Mouse (Mus musculus) embryonic facial prominence, embryonic 12.5 days (tissue): ENCODE data around the gene Igfbp7. TPM values are rescaled to one million over a fixed set of nuclear protein-coding genes. Genes with fewer than 3 reads are reported as not detected.

ENCODE experiments used
- ATAC-seq: fragments of 200-750 bp; cut with Nextera tagmentation; 2 replicates; pipeline ENCODE4 v1.8.0; 2017; ENCODE audit not compliant: insufficient number of reproducible peaks, insufficient read depth, low FRiP score, low TSS enrichment
- H3K27ac ChIP-seq: fragments of 300-500 bp; sonication (generic); 2 replicates; pipeline ENCODE4 v1.5.1; 2016; ENCODE audit warnings: mild to moderate bottlenecking
- H3K27me3 ChIP-seq: fragments of 300-500 bp; sonication (generic); 2 replicates; pipeline ENCODE4 v1.6.1; 2016; ENCODE audit warnings: mild to moderate bottlenecking, moderate library complexity
- H3K36me3 ChIP-seq: fragments of 300-500 bp; sonication (generic); 2 replicates; pipeline ENCODE4 v1.6.1; 2016; ENCODE audit warnings: mild to moderate bottlenecking
- H3K4me1 ChIP-seq: fragments of 300-500 bp; sonication (generic); 2 replicates; pipeline ENCODE4 v1.6.1; 2016
- H3K4me2 ChIP-seq: fragments of 300-500 bp; sonication (generic); replicated peaks from 2 replicates; pipeline ENCODE4 v1.6.1; 2016; ENCODE audit warnings: mild to moderate bottlenecking, moderate library complexity
- H3K4me3 ChIP-seq: fragments of 300-500 bp; sonication (generic); 2 replicates; pipeline ENCODE4 v1.5.1; 2016; ENCODE audit warnings: mild to moderate bottlenecking
- H3K9ac ChIP-seq: fragments of 300-500 bp; sonication (generic); 2 replicates; pipeline ENCODE4 v1.6.1; 2016; ENCODE audit warnings: mild to moderate bottlenecking, moderate library complexity
- H3K9me3 ChIP-seq: fragments of 300-500 bp; sonication (generic); 2 replicates; pipeline ENCODE4 v1.6.1; 2016; ENCODE audit warnings: mild to moderate bottlenecking, moderate library complexity
- WGBS: fragments of 180-500 bp; shearing (Covaris S2); methylation state at CpG from one replicate; pipeline ENCODE4 v1.1.7; 2016; 5-methylcytosine and 5-hydroxymethylcytosine counted together
- polyA plus RNA-seq: library from polyadenylated mRNA; unstranded; fragments of >200 nt; fragmentation: Nextera tagmentation; extraction: Ambion mirVana; gene quantifications from 2 replicates; pipeline ENCODE4 v1.2.1, GENCODE M21; 2016

Igfbp7 gene
- polyA plus RNA-seq, 1 experiment from 2014 or later = 17.0 TPM

GRCm38 (mm10) chr5:77402901-77403300 is 4.9 kb downstream of the Igfbp7 start:
- 86% methylated on average over 5 of the region's 5 CpGs for WGBS
- Histone ChIP-seq H3K4me1 (0 out of 2 replicates have a peak, but pooled peaks cover 5% of the 10 kb centered on the region), H3K36me3 (no peaks in the 10 kb centered on the region), H3K9ac (no peak overlapping the region), H3K27ac (no peak overlapping the region), H3K27me3 (peaks cover 19% of the 10 kb centered on the region), H3K9me3 (no peaks in the 10 kb centered on the region), H3K4me2 (no peak overlapping the region), H3K4me3 (no peak overlapping the region)
- ATAC-seq = no peak

DNA sequence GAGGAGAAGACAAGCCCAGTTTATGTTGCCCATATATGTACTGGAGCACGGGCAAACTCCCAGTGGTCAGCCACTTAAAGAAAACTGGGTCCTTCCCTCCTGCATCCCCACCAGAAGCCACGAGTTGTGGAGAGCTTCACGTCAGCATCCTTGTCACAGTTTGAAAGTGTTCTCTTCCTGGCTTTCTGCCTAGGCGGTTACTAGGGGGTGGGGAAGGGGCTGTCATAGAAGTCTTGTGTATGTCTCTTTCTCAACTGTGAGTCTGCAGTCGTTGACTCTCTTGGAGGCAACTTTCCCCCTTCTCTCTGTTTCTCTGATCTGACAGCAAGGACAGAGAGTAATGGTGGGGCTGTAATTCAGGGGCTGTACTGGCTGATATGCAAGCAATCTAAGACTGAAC is 5.7 kb downstream of the Igfbp7 start:
- WGBS = 62% methylated on average over 5 of the region's 5 CpGs
- Histone ChIP-seq H3K36me3 (no peaks in the 10 kb centered on the region), H3K9me3 (no peaks in the 10 kb centered on the region), H3K4me1 (0 out of 2 replicates have a peak, but pooled peaks cover 5% of the 10 kb centered on the region), H3K4me3 (no peak overlapping the region), H3K4me2 (no peak overlapping the region), H3K9ac (no peak overlapping the region), H3K27me3 (peaks cover 12% of the 10 kb centered on the region), H3K27ac (no peak overlapping the region)
- ATAC-seq = no peak

- 79% methylated on average over 6 of the region's 6 CpGs for WGBS
- ATAC-seq = no peak
- H3K9ac ChIP-seq = no peak overlapping the region
- H3K27ac ChIP-seq = no peak overlapping the region
- H3K27me3 ChIP-seq = peaks cover 5% of the 10 kb centered on the region
- H3K9me3 ChIP-seq = no peaks in the 10 kb centered on the region
- H3K4me3 ChIP-seq = no peak overlapping the region
- H3K4me1 ChIP-seq = 0 out of 2 replicates have a peak, but pooled peaks cover 5% of the 10 kb centered on the region
- no peaks in the 10 kb centered on the region for H3K36me3 ChIP-seq
- no peak overlapping the region for H3K4me2 ChIP-seq
These were observed 7.0 kb downstream of the Igfbp7 start for GRCm38 (mm10) chr5:77400823-77401222.

DNA sequence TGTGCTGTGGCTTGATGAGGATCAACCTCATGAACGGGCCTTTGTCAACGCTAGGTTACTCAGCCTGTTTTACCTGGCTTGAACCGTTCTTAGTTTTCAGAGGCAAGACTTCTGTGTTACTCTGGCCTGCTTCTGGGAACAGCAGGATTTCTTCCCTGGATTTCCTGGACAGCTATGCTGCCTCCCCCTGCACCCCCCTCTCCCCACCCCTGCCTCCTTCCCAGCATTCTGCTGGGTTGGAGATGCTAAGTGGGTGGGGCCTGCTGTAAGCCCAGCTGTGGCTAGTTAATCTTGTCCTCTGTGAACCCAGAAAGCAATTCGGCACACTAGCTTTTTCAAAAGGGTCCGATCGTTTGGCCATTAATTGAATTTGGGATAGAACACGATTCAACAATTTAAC is 7.7 kb downstream of the Igfbp7 start:
- Histone ChIP-seq H3K4me2 (no peak overlapping the region), H3K9me3 (no peaks in the 10 kb centered on the region), H3K4me3 (no peak overlapping the region), H3K27ac (no peak overlapping the region), H3K27me3 (no peaks in the 10 kb centered on the region), H3K9ac (no peak overlapping the region), H3K4me1 (0 out of 2 replicates have a peak, but pooled peaks cover 5% of the 10 kb centered on the region), H3K36me3 (no peaks in the 10 kb centered on the region)
- ATAC-seq = no peak
- 52% methylated on average over 7 of the region's 7 CpGs for WGBS

DNA sequence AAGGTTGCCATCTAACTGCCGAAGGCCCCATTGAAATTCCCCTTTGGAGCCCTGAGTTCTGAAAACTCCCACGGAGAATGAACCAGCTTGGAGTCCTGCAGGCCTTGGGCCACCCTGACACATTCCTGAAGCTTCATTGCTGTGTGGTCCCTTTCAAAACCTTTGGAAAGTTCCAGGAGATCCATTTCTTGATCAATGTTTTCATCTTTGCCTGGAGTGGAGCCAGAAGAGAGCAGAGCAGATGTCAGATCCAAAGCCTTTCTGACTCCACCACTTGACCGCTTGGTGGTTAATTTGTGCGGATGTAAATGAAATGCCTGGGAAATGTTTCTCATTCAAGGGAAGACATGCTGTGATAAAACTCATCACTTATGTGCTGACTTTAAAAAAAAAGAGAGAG is 8.8 kb downstream of the Igfbp7 start:
- no peak for ATAC-seq
- Histone ChIP-seq H3K27ac (no peak overlapping the region), H3K9me3 (no peaks in the 10 kb centered on the region), H3K36me3 (no peaks in the 10 kb centered on the region), H3K4me2 (no peak overlapping the region), H3K4me3 (no peak overlapping the region), H3K4me1 (0 out of 2 replicates have a peak, but pooled peaks cover 5% of the 10 kb centered on the region), H3K27me3 (no peaks in the 10 kb centered on the region), H3K9ac (no peak overlapping the region)
- WGBS = 83% methylated on average over 4 of the region's 4 CpGs

GRCm38 (mm10) chr5:77398285-77399057 is 9.4 kb downstream of the Igfbp7 start:
- Histone ChIP-seq H3K4me3 (no peak overlapping the region), H3K4me1 (0 out of 2 replicates have a peak, but pooled peaks cover 5% of the 10 kb centered on the region), H3K27me3 (no peaks in the 10 kb centered on the region), H3K9me3 (no peaks in the 10 kb centered on the region), H3K36me3 (no peaks in the 10 kb centered on the region), H3K9ac (no peak overlapping the region), H3K27ac (no peak overlapping the region), H3K4me2 (no peak overlapping the region)
- 65% methylated on average over 14 of the region's 14 CpGs for WGBS
- ATAC-seq = no peak

DNA sequence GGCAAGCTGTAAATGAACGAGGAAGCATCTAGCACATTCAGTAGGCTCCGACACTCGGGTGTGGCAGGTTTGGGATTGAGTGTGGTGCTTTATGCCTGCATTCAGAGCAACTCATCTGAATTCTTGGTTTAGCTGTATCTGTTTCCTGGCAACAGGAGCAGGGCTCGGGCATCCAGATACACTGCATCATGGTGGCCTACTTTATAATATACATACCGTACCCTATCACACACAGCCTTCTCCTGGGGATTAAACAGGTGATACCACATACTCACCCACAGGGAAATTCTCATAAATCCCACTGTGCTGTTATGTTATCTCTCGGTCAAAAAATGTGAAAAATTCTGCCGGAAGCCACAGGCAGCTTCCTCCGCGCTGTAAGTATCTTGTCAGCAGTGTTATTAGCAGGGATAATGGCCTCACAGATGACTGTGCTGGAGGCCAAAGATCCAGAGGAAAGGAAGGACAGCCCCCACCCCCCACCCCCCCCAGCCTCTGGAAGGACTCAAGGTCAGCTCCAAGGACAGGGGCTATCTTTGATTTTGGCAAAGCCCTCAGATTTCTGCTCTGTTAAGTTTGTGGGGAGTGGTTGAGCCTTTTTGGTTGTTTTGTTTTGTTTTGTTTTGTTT is 13.7 kb downstream of the Igfbp7 start:
- H3K27ac ChIP-seq = no peak overlapping the region
- H3K9me3 ChIP-seq = no peaks in the 10 kb centered on the region
- H3K4me2 ChIP-seq = no peak overlapping the region
- H3K9ac ChIP-seq = no peak overlapping the region
- ATAC-seq = no peak
- no peaks in the 10 kb centered on the region for H3K27me3 ChIP-seq
- H3K36me3 ChIP-seq = no peaks in the 10 kb centered on the region
- H3K4me1 ChIP-seq = no peaks in the 10 kb centered on the region
- H3K4me3 ChIP-seq = no peak overlapping the region
- 70% methylated on average over 9 of the region's 9 CpGs for WGBS

- no peaks in the 10 kb centered on the region for H3K36me3 ChIP-seq
These were observed 14.7 kb downstream of the Igfbp7 start for GRCm38 (mm10) chr5:77393094-77393619.

DNA sequence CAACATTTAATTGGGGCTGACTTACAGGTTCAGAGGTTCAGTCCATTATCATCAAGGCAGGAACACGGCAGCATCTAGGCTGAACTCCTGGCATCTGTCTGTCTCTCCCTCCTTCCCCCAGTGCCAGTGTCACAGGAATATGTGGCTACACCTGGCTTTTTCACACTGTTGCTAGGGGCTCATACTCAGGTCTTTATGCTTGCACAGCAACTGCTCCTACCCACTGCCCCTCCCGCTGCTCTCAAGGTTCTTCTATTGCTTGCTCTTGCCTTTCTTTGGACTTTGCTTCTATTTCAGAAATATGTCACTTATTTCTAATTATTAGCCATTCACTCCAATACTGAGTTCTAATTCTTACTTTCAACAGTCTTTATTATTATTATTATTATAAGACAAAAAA is 17.6 kb downstream of the Igfbp7 start:
- WGBS = 83% methylated on average over 2 of the region's 2 CpGs
- ATAC-seq = no peak
- no peaks in the 10 kb centered on the region for H3K9me3 ChIP-seq

More at GRCm38 (mm10) chr5:77393094-77393619, 14.7 kb downstream of the Igfbp7 start:
- no peak overlapping the region for H3K27ac ChIP-seq
- no peaks in the 10 kb centered on the region for H3K4me1 ChIP-seq
- WGBS = 87% methylated on average over 10 of the region's 10 CpGs
- no peak overlapping the region for H3K4me2 ChIP-seq
- H3K9ac ChIP-seq = no peak overlapping the region
- H3K9me3 ChIP-seq = no peaks in the 10 kb centered on the region
- ATAC-seq = no peak
- no peaks in the 10 kb centered on the region for H3K27me3 ChIP-seq
- H3K4me3 ChIP-seq = no peak overlapping the region

GRCm38 (mm10) chr5:77388359-77388758 is 19.5 kb downstream of the Igfbp7 start:
- no peak overlapping the region for H3K4me2 ChIP-seq
- H3K4me3 ChIP-seq = no peak overlapping the region
- 86% methylated on average over 6 of the region's 6 CpGs for WGBS
- H3K36me3 ChIP-seq = no peaks in the 10 kb centered on the region
- no peaks in the 10 kb centered on the region for H3K4me1 ChIP-seq
- H3K9ac ChIP-seq = no peak overlapping the region
- H3K27ac ChIP-seq = no peak overlapping the region
- H3K27me3 ChIP-seq = no peaks in the 10 kb centered on the region
- no peaks in the 10 kb centered on the region for H3K9me3 ChIP-seq
- ATAC-seq = no peak

More for the DNA sequence above, 17.6 kb downstream of the Igfbp7 start:
- Histone ChIP-seq H3K27ac (no peak overlapping the region), H3K27me3 (no peaks in the 10 kb centered on the region), H3K4me1 (no peaks in the 10 kb centered on the region), H3K36me3 (no peaks in the 10 kb centered on the region), H3K4me3 (no peak overlapping the region), H3K9ac (no peak overlapping the region), H3K4me2 (no peak overlapping the region)

- no peak overlapping the region for H3K4me3 ChIP-seq
- no peak for ATAC-seq
- H3K36me3 ChIP-seq = no peaks in the 10 kb centered on the region
- no peaks in the 10 kb centered on the region for H3K9me3 ChIP-seq
- H3K4me2 ChIP-seq = no peak overlapping the region
- no peak overlapping the region for H3K27ac ChIP-seq
- 67% methylated on average over 8 of the region's 8 CpGs for WGBS
- H3K4me1 ChIP-seq = no peaks in the 10 kb centered on the region
- no peaks in the 10 kb centered on the region for H3K27me3 ChIP-seq
- no peak overlapping the region for H3K9ac ChIP-seq
These were observed 20.5 kb downstream of the Igfbp7 start for GRCm38 (mm10) chr5:77387414-77387704.
